Mouse (Mus musculus) induced T-regulatory cell, adult 2 months (primary cell): ENCODE measurements around the gene Gm28230.
A peak's percentile ranks its signal among the peaks of the same experiment; 100 is the strongest.

Experiments
- DNase-seq: peaks from one replicate; pipeline ENCODE4 v3.0.0-alpha.2; 2012; ENCODE audit warnings: low read depth

Gm28230 gene

DNA sequence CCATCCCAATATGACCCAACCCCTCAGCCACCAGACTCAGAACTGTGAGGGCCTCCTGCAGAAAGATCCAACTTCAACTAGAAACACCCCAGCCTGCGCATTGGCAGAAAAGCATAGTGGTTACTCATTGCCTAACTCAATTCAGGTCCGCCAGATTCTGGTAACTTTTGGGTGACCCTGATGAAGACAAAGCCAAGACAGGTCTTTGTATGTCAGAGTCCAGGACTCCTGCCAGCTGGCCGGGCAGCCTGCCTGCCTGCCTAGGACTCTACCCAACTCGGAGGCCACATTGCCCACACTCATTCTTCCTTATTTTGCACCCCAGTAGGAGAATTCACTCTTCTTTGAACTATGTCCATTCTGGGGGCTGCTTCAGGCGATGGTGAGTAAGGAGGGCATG is at the start of gene Gm28230:
Gene Gm28230, plus strand, starts transcription at position 178 of the 400 bp plus-strand sequence.
- no peak for DNase-seq

DNA sequence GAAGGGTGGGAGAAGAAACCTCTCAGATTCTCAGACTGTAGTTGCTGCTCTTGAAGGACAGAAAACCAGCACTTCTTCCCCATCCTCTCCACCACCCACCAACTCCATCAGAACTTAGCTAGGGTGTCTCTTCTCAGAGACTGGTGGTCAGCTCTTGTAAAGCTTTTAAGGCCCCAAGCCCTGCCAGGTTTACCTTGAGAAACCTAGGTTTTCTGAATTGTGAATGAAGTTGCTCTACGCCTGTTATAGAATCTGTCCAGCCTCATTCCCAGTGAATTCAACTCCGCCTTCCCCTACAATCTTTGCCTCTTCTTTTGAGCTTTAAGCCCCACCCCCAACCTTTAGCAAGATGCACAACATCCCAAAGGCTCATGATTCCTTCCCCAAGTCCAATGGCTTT is 49.4 kb upstream of the Gm28230 start:
- DNase-seq, result no peak

DNA sequence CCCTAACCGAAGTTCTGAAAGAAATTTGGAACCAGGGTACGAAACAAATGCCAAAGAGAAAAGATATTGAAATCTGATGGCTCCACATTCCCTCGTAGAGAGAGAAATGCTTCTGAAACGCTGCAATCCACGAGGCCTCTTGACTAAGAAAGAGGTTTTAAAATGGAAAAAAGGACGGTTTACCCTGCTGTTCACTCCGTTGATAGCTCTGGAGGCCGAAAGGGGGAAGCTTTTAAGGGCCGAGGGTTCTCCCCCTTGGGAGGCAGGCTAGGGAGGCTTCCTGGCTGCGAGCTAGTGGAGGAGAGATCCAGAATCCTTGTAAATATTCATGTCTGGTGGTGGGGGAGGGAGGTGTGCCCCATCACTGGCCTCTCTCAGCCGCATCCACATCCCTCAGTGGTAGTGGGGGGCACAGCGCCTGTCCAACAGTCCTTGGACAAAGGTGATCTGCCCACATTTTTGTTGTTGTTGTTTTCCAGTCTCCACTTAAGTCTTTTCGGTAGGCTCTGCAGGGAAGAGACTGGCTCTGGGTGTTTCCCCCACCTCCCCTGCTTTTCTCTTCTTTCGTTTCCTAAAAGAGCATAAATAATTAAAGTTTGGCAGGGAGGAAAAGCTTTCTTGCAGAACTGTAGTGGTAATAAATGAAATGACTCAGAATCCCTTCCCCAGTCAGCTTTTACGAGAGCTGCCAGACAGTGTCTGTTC is 47.5 kb upstream of the Gm28230 start, which contains the start of gene Hoxd11:
Gene Hoxd11, plus strand, starts transcription at position 667 of the 705 bp plus-strand sequence.
- no peak for DNase-seq

DNA sequence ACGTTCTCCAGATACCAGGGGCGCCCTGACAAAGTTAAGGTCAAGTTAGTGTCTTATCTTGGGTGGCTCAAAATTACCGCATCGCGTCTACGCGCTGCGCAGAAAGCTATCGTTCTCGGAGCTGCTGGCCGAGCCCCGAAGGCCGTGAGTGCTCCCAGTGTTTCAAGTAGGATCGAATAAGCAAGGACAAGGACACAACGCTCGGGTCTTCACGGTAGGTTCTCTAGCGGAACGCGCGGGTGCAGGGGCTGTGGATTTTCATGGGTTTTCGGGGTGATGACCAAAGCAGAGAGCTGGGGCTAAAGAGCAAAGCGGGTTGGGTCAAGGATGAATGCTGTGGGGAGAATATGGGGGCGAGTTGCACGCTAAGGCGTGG is 46.9 kb upstream of the Gm28230 start:
- DNase-seq, result no peak

DNA sequence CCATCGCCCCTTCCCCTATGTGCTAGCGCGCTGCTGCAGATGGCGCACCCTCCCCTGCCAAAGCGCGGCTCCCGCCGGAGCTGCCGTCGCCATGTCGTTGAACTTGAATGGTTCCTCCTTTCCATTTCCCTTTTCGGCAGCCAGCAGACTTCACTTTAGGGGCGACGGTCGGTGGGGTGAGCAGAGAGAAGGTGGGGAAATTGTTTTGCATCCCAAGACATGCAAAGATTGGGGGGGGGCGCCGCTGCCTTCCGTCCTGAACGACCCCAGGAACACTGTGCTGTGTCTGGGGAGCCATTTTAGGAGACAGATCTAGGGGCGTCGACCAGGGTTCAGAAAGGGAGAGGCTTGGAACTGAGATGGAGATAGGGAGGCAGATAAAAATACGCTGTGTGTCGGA is 46.5 kb upstream of the Gm28230 start:
- no peak for DNase-seq

DNA sequence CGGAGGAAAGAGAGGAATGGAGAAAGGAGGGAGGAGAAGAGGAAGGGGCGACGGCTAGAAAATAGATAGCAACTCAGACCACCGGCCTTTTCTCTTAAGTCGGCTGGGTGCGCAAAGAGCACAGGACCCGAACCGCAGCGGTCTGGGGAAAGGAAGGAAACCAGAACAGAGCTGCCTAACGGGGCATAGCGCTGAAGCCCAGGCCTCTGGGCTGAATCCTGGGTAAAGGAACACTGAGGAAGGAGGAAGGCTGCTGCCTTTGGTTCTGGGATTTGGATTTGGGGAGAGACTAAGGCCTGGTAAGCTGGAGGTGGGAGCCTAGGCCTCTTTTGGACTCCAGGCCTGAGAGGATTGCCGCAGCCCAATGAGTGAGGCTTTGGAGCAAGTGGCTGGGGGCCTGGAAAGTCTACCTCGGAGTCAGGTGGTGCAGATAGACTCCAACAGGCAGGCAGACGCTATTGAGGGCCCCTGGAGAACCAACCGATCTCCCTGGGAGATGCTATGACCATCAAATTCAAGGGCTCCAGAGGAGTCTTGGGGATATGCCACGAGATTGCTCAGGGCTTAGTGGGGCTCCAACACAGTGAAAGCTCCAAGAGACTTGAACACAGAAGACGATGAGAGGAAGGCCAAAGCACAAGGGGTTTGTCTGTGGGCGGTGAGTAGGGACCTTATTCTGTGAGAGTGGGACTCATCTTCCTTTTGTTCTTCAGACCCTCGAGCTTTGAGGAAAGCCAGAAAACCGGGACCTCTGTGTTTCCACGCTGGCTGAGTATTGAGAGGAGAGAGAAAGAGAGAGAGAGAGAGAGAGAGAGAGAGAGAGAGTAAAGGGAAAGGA is 45.7 kb upstream of the Gm28230 start:
- no peak for DNase-seq

DNA sequence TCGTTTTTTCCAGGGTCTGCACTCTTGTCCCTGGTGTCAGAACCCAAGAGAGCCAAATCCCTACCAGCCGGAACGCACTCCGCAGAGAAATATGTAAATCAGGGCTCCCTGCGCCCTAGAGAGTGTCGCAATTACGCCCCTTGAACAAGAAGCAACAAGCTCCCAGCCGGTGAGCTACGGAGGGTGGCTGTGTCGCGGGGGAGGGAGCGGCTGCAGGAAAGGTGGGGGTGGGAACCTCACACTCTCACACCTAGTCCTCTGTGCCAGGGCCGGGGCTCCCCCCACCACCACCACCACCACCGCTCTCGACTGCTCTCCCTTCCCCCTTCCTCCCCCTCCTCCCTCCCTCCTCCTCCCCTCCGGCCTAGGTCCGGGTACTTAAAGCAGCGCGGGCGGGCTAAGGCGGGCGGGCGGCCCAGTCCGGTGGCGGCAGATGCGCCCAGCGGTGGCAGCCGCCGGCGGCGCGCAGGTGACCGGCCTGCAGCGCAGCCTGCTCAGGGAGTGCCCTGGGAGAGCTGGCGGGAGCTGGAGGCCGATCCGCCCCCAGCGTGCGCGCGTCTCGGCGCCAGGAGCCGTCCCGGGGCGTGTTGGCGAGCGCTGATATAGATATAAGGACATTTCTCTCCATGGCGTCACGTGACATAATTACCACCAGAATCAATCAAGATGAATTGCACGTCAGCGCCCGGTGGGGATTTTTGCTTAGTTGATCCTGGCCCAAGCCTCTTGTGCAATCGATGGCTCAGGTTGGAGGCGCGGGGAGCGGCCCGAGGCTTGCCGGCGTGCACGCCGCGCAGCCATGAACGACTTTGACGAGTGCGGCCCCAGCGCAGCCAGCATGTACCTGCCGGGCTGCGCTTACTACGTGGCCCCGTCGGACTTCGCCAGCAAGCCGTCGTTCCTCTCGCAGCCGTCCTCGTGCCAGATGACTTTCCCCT is 44.7 kb upstream of the Gm28230 start:
- DNase-seq, result no peak

DNA sequence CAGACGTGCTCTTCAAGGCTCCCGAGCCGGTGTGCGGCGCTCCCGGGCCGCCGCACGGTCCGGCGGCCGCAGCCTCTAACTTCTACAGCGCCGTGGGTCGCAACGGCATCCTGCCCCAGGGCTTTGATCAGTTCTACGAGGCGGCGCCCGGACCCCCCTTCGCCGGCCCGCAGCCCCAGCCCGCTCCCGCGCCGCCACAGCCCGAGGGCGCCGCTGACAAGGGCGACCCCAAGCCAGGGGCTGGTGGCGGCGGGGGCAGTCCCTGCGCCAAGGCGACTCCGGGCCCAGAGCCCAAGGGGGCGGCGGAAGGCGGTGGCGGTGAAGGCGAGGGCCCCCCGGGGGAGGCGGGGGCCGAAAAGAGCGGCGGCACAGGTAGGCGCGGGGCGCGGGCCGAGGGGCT is 43.7 kb upstream of the Gm28230 start:
- no peak for DNase-seq

DNA sequence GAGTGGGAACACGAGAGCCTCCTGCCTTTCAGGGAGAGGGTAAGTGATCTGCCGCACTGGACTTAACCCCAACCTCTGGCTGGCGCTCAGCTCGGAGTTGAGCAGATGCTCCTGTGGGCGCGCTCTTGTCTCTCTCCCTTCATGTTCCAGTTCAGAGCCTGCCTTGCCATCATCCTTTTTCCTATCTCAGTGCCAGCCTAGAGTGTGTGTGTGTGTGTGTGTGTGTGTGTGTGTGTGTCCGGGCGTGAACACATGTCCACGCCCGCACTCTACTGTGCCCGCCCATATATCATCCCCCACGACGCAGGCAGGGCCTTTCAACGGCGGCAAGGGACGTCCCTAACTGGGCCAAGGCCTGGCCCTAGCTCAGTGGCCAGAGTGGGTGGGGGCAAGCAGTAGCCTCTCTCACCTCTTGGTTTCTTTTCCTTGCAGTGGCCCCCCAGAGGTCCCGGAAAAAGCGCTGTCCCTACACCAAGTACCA is 43.0 kb upstream of the Gm28230 start:
- no peak for DNase-seq

DNA sequence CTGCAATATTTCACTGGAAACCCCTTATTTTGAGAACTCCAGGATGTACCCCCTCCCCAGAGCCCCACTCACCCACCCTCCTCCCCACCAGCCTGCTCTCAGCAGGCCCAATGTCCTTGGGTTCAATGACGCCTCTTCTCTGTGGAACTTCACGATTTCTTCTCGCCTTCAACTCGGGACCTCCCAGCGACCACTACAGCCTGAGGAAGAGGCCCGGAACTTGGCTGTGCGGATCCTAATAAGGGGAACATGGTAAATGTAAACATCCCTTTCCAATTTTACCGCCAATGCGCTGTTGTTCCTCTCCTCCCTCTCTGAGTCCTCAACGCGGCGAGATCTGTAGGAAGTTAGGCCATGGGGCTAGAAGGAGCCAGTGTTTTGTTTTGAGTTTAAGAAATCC is 42.4 kb upstream of the Gm28230 start:
- DNase-seq, result no peak

DNA sequence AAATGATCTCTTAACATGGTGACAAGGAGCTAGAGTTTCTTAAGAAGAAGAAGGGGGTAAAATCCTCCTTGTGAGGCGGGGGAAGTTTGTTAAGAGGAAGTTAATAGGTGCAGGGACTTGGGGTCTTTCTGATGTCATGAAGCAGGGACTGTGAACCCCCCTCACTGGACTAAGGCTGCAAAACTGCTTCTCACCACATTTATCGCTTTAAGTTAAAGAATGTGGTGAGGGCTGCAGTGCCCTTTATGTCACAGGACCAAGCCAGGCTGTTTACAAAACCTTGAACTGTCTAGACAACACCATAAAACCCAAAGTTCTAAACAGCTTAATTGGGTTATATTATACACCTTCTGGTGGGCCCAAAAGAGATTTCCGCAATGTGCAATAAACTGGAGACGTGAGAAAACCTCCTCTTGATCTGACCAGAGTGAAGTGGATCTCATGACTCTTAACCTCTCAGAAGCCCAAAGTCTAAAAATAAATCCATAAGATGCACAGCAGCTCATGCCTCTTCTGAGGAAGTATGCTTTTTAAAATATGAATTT is 41.4 kb upstream of the Gm28230 start:
- no peak for DNase-seq

DNA sequence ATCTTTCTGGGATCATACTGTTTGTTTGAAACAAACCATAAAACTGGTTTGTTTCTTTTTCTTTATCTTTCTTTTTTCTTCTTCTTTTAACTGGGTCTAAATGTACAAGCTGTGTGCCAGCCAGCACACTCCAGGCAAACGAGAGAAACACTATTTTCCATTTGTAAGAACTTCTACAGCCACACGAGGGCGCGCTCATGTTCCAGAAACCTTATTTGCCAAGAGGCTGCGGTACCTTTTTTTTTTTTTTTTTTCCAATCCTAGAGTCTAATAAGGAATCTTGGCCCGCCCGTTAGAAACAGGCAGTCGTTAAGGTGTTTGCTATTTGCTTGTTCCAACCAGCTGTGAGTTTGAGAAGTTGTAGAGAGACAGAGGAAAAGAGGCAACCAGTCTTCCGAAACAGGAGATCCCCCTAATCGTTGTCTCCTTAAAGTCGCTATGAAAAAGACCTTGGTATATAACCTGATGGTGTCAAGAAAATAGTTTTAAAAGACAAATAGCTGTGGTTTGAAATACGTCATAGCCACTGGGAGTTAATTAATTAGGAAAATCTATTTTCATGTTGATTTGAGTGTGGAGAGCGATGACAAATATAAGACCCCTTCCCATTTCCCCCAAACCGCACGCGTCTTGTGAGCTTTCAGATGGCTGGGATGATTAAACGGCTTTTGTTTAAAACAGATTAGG is 40.1 kb upstream of the Gm28230 start:
- peak; percentile 57 for DNase-seq

DNA sequence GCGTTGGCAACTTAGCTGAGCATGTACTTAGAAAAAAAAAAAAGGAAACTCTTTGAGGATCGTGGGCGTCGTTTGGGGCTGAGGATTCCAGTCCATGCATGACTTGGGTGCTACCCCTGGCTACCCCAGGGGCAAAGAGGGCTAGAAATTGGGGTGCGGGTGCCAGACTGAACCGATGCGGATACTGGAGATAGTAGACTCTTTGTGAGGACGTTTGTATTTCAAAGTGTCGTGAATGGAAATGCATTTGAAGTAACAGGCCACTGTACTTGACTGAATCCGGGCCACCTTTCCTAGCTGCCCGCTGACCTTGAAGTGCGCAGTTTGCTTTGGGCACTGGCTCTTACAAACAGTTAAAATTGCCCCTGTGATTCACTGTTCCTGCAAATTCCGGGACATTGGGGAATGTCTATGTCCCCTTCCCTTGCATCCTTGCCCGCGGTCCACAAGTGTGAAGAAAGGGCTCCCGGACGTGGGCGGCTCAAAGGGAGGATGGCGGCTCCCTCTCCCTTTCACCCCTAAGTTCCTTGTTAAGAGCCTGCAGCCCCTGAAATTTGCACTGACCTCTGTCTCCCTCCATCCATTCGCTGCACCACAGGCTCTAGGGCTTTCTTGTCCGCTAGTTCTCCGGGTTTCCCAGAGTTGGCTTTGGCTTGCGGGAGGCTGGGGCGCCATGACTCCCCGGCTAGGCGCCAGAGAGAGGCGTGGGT is 39.4 kb upstream of the Gm28230 start:
- DNase-seq, result no peak

DNA sequence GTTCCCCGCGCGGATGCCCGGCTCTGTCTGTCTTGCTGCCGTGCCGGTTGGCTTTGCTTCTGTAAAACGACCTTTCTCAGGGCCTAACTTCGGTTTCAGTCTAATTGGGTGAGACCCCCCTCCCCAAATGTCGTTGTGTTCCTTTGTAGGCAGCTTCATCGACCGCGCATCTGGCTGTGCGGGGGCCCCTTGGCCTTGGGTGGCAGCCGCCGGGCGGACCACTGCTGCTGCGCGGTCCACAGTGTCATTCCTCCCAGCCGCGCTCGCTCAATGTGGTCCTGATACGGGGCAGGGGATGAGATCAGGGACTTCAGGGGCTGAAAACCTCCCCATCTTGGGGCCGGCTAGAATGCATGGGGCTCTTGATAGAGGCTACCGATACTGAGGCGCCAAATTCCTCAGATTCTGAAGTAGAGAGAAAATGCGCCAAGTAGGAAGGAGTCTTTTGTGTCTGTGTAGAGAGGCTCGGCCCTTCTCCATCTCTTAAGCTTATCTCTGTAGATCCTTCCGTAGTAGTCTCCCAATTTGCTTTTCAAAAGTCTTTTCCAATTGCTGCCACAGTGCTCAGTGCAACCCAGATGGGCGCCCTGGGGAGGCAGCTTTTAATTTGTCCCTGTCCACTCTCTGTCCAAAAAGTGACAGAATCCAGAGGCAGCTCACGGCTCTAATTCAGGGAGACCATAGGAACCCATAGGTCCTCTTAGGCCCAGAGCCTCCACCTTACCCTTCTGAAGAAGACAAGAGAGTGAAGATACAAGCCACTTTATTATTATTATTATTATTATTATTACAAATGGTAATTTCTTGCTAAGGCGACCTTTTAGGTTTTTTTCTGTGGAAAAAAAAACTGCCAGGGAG is 38.6 kb upstream of the Gm28230 start:
- no peak for DNase-seq

DNA sequence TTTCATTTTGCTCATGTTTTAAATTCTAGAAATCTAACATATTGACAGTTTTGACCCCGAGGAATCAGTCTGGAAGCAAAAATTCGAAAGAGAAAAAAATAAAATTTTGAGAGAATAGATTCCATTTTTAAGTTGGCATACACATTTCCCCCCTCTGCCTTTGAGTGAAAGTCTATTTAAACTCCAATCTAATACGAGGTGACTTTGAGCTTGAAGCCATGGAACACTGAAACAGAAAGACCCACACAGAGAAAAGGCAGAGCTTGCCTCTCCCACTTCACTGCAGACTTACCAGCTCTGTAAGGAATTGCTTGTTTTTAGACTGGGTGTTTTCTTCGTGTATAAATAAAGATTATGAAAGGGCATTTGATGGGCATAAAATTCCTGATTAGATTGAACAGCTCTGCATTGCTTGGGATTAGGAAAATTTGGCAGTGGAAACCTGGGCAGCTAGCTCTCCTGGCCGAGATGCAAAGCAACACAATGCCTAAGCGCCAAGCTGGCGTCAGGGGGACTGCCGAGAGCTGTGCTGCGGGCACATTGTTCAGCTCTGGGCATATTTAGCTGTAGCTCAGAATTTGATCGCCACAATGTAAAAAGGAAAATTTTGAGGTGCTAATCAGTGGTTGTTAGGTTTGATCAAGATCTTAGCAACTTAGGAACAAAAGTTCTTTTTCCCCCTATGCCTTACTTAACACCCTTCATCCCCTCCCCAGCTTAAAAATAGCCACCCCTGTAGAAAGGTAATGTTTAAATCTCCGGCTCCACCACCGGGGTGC is 37.5 kb upstream of the Gm28230 start:
- DNase-seq, result no peak

DNA sequence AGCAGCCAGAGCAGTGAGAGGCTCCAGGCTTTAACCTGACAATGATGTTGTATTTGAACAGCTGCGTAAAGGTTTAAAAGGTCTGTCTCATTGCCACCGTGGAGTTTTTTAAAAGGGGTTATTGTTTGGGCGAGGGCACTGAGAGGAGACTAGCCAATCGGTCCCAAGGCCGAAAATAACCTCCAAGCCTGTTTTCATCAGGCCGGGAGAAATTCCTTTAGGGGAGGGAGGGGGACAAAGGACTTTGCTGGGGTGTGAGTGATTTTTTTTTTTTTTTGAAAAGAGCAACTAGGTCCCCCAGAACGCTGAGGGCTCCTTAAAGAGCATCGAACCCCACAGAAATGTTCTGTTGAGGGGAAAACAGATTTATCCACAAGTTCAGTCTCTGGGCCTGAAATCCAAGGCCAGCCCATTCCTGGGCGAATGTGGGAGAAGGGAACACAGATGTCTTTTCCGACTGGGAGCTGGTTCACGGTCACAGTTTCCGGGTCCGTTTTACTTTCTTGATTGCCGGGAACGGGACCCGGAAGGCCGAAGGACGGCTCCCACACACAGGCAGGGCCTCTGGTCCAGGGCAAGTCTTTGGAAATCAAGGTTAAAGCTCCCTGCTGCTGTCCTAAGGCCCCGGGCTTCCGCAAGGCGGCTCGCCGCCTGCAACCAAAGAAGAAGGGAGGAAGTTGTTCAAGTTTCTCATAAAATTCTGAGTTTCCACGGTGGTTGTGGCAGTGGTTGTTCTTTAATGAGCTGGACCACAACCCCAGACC is 36.8 kb upstream of the Gm28230 start:
- no peak for DNase-seq

DNA sequence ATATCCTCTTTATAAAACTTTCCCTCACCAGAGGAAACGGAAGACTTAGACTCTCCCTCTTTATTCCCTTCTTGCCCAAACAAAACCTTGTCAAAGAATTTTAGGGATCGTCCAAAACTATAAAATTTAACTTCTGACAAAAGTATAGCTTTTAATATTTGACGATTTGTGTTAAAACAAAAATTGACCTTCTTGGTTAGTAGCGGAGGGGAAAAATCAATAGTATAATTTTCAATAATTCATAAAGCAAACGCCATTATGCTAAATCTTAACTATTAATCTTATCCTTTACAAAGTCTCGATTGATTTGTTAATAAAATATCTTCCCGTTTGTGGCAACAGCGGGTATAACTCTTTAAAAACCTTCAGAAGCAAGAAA is 36.2 kb upstream of the Gm28230 start:
- DNase-seq, result no peak
